Mouse (Mus musculus): ENCODE data around the gene Mecr. TPM values are rescaled to one million over a fixed set of nuclear protein-coding genes. Genes with fewer than 3 reads are reported as not detected.

The Mecr gene
- polyA plus RNA-seq, 1 experiment from 2014 or later: 36.1 TPM

GRCm38 (mm10) chr4:131821161-131821731 lies 22.0 kb upstream of the Mecr start:
- Histone ChIP-seq H3K9me3 (no peaks in the 10 kb centered on the region), H3K9ac (no peak overlapping the region), H3K4me3 (no peak overlapping the region), H3K4me1 (replicated peaks) (peaks cover 14% of the 10 kb centered on the region), H3K27me3 (no peaks in the 10 kb centered on the region), H3K27ac (replicated peaks) (no peak overlapping the region), H3K36me3 (no peaks in the 10 kb centered on the region), H3K4me2 (no peak overlapping the region)
- WGBS: 35% methylated on average over 16 of the region's 16 CpGs
- no peak for ATAC-seq (ENCODE audit: low read depth)

DNA sequence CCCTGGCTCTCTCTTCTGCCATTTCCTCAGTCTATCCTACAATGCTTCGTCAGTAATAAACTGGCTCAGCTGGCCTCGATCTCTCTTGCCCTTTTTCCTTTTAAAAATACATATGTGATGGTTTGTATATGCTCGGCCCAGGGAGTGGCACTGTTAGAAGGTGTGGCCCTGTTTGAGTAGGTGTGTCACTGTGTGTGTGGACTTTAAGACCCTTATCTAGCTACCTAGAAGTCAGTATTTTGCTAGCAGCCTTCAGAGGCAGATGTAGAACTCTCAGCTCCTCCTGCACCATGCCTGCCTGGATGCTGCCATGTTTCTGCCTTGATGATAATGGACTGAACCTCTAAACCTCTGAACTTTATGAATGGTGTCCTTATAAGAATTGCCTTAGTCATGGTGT lies 20.7 kb upstream of the Mecr start:
- Histone ChIP-seq H3K36me3 (no peaks in the 10 kb centered on the region), H3K4me3 (no peak overlapping the region), H3K4me2 (no peak overlapping the region), H3K9me3 (no peaks in the 10 kb centered on the region), H3K4me1 (replicated peaks) (peaks cover 14% of the 10 kb centered on the region), H3K27ac (replicated peaks) (no peak overlapping the region), H3K9ac (no peak overlapping the region), H3K27me3 (no peaks in the 10 kb centered on the region)
- ATAC-seq (ENCODE audit: low read depth): no peak
- WGBS: 87% methylated on average over 3 of the region's 3 CpGs

DNA sequence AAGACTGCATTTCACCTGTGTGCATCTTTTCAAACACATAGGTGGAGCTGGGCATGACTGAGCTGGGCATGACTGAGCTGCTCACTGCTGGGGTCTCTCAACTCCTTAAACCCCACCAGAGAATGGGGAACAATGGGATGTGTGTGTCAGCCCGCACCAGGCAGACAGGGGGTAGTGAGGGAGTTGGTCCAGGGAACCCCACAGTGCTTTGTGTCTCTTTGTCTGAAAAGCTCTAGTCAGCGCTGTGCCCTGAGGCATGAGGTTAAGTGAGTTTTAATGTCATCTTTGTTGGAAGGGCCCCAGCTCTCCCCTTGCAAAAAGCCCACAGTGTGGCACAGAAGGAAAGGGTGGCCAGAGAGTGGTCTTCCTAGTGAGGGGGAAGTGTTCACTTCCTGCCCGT lies 18.3 kb upstream of the Mecr start:
- no peaks in the 10 kb centered on the region for H3K36me3 ChIP-seq
- 40% methylated on average over 3 of the region's 3 CpGs for WGBS
- ATAC-seq (ENCODE audit: low read depth): no peak
- no peak overlapping the region for H3K27ac ChIP-seq (replicated peaks)
- no peaks in the 10 kb centered on the region for H3K9me3 ChIP-seq
- no peak overlapping the region for H3K4me2 ChIP-seq
- H3K27me3 ChIP-seq: peaks cover 4% of the 10 kb centered on the region; the same call in 1 of the 2 replicates
- H3K9ac ChIP-seq: no peak overlapping the region
- H3K4me1 ChIP-seq (replicated peaks): peaks cover 15% of the 10 kb centered on the region
- H3K4me3 ChIP-seq: no peak overlapping the region

- 49% methylated on average over 8 of the region's 8 CpGs for whole genome bisulfite sequencing
Observed at GRCm38 (mm10) chr4:131825830-131826229, 17.4 kb upstream of the Mecr start.

DNA sequence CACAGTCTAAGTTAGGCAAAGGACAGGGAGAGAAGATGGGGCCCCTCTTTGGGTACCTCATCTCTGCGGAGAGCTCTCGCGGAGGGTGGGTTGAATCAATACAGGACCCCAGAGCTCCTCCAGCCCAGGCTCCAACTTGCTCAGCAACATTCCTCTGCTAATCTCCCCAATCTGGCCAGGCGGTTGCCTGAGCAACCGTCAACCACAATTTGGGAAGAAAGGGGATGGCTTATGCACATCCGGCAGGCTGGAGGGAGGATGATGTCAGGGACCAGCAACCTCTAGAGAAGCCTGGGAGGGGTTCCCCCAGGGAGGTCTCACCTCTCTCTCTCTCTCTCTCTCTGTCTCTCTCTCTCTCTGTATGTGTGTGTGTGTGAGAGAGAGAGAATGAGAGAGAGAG lies 16.4 kb upstream of the Mecr start:
- H3K36me3 ChIP-seq: no peaks in the 10 kb centered on the region
- H3K9ac ChIP-seq: no peak overlapping the region
- WGBS: 20% methylated on average over 6 of the region's 6 CpGs
- no peaks in the 10 kb centered on the region for H3K9me3 ChIP-seq
- no peak overlapping the region for H3K27ac ChIP-seq (replicated peaks)
- no peak overlapping the region for H3K4me3 ChIP-seq
- H3K27me3 ChIP-seq: peaks cover 7% of the 10 kb centered on the region; the same call in 1 of the 2 replicates
- no peak for ATAC-seq (ENCODE audit: low read depth)
- H3K4me2 ChIP-seq: no peak overlapping the region
- peaks cover 5% of the 10 kb centered on the region; the same call in 1 of the 2 replicates for H3K4me1 ChIP-seq (replicated peaks)

More at GRCm38 (mm10) chr4:131825830-131826229, 17.4 kb upstream of the Mecr start:
- H3K4me2 ChIP-seq: no peak overlapping the region
- H3K4me1 ChIP-seq (replicated peaks): peaks cover 16% of the 10 kb centered on the region
- ATAC-seq (ENCODE audit: low read depth): no peak
- H3K9ac ChIP-seq: no peak overlapping the region
- peaks cover 7% of the 10 kb centered on the region; the same call in 1 of the 2 replicates for H3K27me3 ChIP-seq
- H3K36me3 ChIP-seq: no peaks in the 10 kb centered on the region
- H3K9me3 ChIP-seq: no peaks in the 10 kb centered on the region
- no peak overlapping the region for H3K27ac ChIP-seq (replicated peaks)
- no peak overlapping the region for H3K4me3 ChIP-seq

- no peak overlapping the region for H3K4me3 ChIP-seq
- H3K4me2 ChIP-seq: no peak overlapping the region
- peaks cover 15% of the 10 kb centered on the region; the same call in 1 of the 2 replicates for H3K27me3 ChIP-seq
- no peak overlapping the region for H3K27ac ChIP-seq (replicated peaks)
- H3K4me1 ChIP-seq (replicated peaks): peaks cover 8% of the 10 kb centered on the region; the same call in 1 of the 2 replicates
- no peak for ATAC-seq (ENCODE audit: low read depth)
- H3K9me3 ChIP-seq: no peaks in the 10 kb centered on the region
- no peak overlapping the region for H3K9ac ChIP-seq
- H3K36me3 ChIP-seq: no peaks in the 10 kb centered on the region
- WGBS: 83% methylated on average over 8 of the region's 8 CpGs
Observed at GRCm38 (mm10) chr4:131829123-131829522, 14.1 kb upstream of the Mecr start.

- Histone ChIP-seq H3K4me2 (no peak overlapping the region), H3K36me3 (no peaks in the 10 kb centered on the region), H3K4me1 (replicated peaks) (peaks cover 16% of the 10 kb centered on the region), H3K27me3 (peaks cover 39% of the 10 kb centered on the region), H3K9ac (no peak overlapping the region), H3K4me3 (no peak overlapping the region), H3K9me3 (no peaks in the 10 kb centered on the region), H3K27ac (replicated peaks) (no peak overlapping the region)
- 76% methylated on average over 5 of the region's 5 CpGs for WGBS
- ATAC-seq (ENCODE audit: low read depth): no peak
Observed at GRCm38 (mm10) chr4:131831546-131832045, 11.7 kb upstream of the Mecr start.

DNA sequence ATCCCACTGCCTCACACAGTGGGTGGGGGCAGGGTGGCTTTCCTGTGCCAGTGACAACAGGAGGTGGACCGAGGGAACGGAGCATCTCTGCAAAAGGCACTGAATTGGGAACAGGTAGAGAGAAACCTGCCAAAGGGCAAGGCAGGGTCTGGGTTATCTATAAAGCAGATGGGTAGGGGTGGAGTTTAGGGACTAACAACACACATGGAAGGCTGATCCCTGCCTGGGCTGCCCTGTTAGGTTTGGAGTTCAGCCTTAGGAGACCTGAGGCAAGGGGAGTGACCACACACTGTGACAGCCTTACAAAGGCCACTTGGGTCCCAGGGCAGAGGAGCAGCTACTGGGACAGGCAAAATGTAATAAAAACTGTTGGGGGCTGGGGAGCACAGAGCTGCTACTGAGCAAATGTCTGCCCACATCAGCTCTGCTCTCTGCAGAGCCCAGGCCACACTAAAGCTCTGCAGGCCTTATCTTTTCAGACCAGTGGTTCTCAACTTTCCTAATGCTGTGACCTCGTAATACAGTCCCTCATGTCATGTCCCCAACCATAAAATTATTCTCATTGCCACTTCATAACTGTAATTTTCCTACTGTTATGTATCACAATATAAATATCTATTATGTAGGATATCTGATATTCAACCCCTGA lies 10.4 kb upstream of the Mecr start:
- Histone ChIP-seq H3K9ac (no peak overlapping the region), H3K4me1 (replicated peaks) (peaks cover 29% of the 10 kb centered on the region), H3K9me3 (no peaks in the 10 kb centered on the region), H3K27ac (replicated peaks) (no peak overlapping the region), H3K4me2 (no peak overlapping the region), H3K36me3 (no peaks in the 10 kb centered on the region), H3K4me3 (no peak overlapping the region), H3K27me3 (peaks cover 52% of the 10 kb centered on the region)
- 74% methylated on average over 3 of the region's 3 CpGs for WGBS
- no peak for ATAC-seq (ENCODE audit: low read depth)

DNA sequence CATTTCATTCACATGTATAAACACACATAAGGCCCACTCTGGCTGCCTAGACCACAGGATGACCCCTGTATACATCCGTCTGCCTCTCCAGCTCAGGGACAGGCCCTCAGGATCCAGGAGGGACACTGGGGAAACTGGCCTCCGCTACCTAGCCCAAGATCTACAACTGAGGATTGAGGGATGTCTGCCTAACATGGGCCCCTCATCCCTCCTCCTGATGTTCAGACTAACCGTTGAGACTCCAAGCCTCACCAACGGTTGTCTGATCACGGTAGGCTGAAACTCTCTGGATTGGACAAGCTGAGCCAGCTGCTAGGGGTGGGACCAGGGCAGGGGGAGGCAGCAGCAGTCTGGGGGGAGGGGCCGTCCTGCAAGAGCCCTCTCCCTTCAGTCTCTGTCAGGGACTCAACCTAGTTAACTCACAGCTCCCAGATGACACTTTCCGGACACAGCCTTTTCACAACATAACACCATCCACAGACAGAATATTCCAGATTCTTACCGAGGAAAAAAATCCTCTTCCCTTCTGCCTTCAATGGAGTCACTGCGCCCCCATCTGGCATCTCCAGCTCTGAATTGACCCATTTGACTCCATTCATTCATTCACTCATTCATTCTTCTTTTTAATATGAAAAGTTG lies 9.2 kb upstream of the Mecr start:
- Histone ChIP-seq H3K4me2 (no peak overlapping the region), H3K36me3 (no peaks in the 10 kb centered on the region), H3K27me3 (peaks cover 61% of the 10 kb centered on the region), H3K9me3 (no peaks in the 10 kb centered on the region), H3K4me3 (no peak overlapping the region), H3K9ac (no peak overlapping the region), H3K4me1 (replicated peaks) (peaks cover 33% of the 10 kb centered on the region), H3K27ac (replicated peaks) (no peak overlapping the region)
- ATAC-seq (ENCODE audit: low read depth): no peak
- 30% methylated on average over 9 of the region's 9 CpGs for WGBS

- peaks cover 29% of the 10 kb centered on the region for H3K4me1 ChIP-seq (replicated peaks)
- WGBS: under 1% methylated on average over 39 of the region's 39 CpGs
- H3K27me3 ChIP-seq: peaks cover 72% of the 10 kb centered on the region
- 0 out of 2 replicates have a peak, but pooled peaks have one; percentile 8 for ATAC-seq (ENCODE audit: low read depth)
- H3K36me3 ChIP-seq: no peaks in the 10 kb centered on the region
- H3K27ac ChIP-seq (replicated peaks): no peak overlapping the region
- H3K9me3 ChIP-seq: no peaks in the 10 kb centered on the region
- H3K9ac ChIP-seq: peak overlapping the region; percentile 75
- H3K4me2 ChIP-seq: peak overlapping the region; percentile 89
- H3K4me3 ChIP-seq: peak overlapping the region; percentile 53
Observed at GRCm38 (mm10) chr4:131836351-131836881, 6.9 kb upstream of the Mecr start.

DNA sequence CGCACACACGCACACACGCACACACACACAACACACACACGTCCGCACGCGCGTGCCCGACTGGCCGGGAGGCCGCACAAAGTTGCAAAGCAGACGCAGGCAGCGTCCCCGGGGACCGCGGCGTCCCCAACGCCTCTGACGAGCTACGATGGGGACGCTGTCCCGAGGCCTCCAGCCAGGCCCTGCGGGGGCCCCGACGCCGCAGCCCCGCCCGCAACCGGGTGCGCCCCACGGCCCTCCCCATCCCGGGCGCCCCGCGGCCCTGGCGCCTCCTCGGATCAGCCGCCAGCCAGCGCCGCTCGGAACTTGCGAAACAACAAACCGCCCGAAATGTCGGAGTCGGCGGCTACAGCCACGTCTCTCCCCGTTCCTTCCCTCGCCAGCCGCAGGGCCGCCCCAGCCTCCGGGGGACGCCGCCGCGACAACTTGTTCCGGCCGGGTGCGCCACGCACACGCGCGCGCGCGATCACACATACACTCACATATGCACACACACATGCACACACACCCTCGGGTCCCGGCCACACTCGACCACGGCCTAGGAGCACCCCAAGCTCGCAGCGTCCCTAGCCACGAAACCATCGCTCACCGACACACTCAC lies 6.3 kb upstream of the Mecr start:
- Histone ChIP-seq H3K4me2 (peak overlapping the region; percentile 89), H3K9me3 (no peaks in the 10 kb centered on the region), H3K27ac (replicated peaks) (no peak overlapping the region), H3K4me3 (peak overlapping the region; percentile 53), H3K9ac (peak overlapping the region; percentile 75), H3K4me1 (replicated peaks) (peaks cover 29% of the 10 kb centered on the region), H3K36me3 (no peaks in the 10 kb centered on the region), H3K27me3 (peaks cover 78% of the 10 kb centered on the region)
- WGBS: under 1% methylated on average over 69 of the region's 76 CpGs
- ATAC-seq (ENCODE audit: low read depth): peak; percentile 38
